Mouse (Mus musculus) thymus, adult 2 months (tissue): Measurements from ENCODE around the gene Tmie. TPM values are rescaled to one million over a fixed set of nuclear protein-coding genes. Genes with fewer than 3 reads are reported as not detected.

Experiments
- DNase-seq: peaks from one replicate; pipeline ENCODE4 v3.0.0; 2021
- H3K27ac ChIP-seq: fragments of 200-500 bp; 2 replicates; pipeline ENCODE4 v1.5.1; 2012; ENCODE audit warnings: low read length, control low read depth; ENCODE audit not compliant: control insufficient read depth, insufficient read depth
- H3K27me3 ChIP-seq: fragments of 200-500 bp; 2 replicates; pipeline ENCODE4 v1.6.1; 2012; ENCODE audit warnings: mild to moderate bottlenecking, low read length, moderate library complexity, mixed read lengths; ENCODE audit not compliant: control insufficient read depth, insufficient read depth
- H3K36me3 ChIP-seq: fragments of 200-500 bp; 2 replicates; pipeline ENCODE4 v1.6.1; 2012; ENCODE audit warnings: mild to moderate bottlenecking, low read length, moderate library complexity; ENCODE audit not compliant: control insufficient read depth, insufficient read depth
- H3K4me1 ChIP-seq: fragments of 200-500 bp; replicated peaks from 2 replicates; pipeline ENCODE4 v1.6.1; 2012; ENCODE audit warnings: low read length; ENCODE audit not compliant: control insufficient read depth, insufficient read depth
- H3K4me3 ChIP-seq: fragments of 200-500 bp; 2 replicates; pipeline ENCODE4 v1.5.1; 2012; ENCODE audit warnings: mild to moderate bottlenecking, low read length, control low read depth, moderate library complexity; ENCODE audit not compliant: control insufficient read depth, insufficient read depth
- CTCF ChIP-seq: fragments of 200-500 bp; IDR thresholded peaks from 2 replicates; pipeline ENCODE4 v1.5.1; 2012; ENCODE audit warnings: mild to moderate bottlenecking, control low read depth, low read length, moderate library complexity, borderline replicate concordance; ENCODE audit not compliant: control insufficient read depth, poor library complexity, insufficient read depth; ENCODE audit errors: extremely low read depth
- POLR2A ChIP-seq: fragments of 200-500 bp; IDR thresholded peaks from 2 replicates; pipeline ENCODE4 v1.6.1; 2012; ENCODE audit warnings: mild to moderate bottlenecking, low read length, control low read depth, moderate library complexity; ENCODE audit not compliant: control insufficient read depth, poor library complexity, insufficient read depth; ENCODE audit errors: extremely low read depth
- WGBS: fragments of 180-500 bp; shearing (Covaris S2); methylation state at CpG from one replicate; pipeline ENCODE4 v1.1.7; 2018; 5-methylcytosine and 5-hydroxymethylcytosine counted together
- polyA plus RNA-seq: library from polyadenylated mRNA; depleted of rRNA; stranded (reverse); fragments of >200 nt; gene quantifications from 2 replicates; pipeline ENCODE4 v1.2.3, GENCODE M21; 2012; rRNA removed

Tmie gene
- 11.3 and 12.3 TPM in 2 replicates for polyA plus RNA-seq

- Histone ChIP-seq H3K27me3 (no peaks in the 10 kb centered on the region), H3K27ac (peak within 1 kb of the TSS; percentile 50), H3K4me3 (peak within 1 kb of the TSS; percentile 61), H3K4me1 (peaks cover 58% of the 10 kb centered on the region), H3K36me3 (no peaks in the 10 kb centered on the region)
- DNase-seq: peak; percentile 80
- WGBS: 3% methylated on average over 57 of the region's 57 CpGs
- TF ChIP-seq POLR2A: peak; percentile 68
- TF ChIP-seq CTCF: peak; percentile 8; the same call in 1 of the 2 replicates
Measured at GRCm38 (mm10) chr9:110879998-110880561, at the start of gene Tmie. Gene Tmie (minus strand): TSS chr9:110880113.

- Histone ChIP-seq H3K27ac (peak overlapping the region; percentile 32; the same call in 1 of the 2 replicates), H3K27me3 (no peaks in the 10 kb centered on the region), H3K4me1 (peaks cover 46% of the 10 kb centered on the region), H3K4me3 (no peak overlapping the region), H3K36me3 (no peaks in the 10 kb centered on the region)
- WGBS: 20% methylated on average over 7 of the region's 7 CpGs
- TF ChIP-seq CTCF (peak; percentile 70; the same call in 1 of the 2 replicates), POLR2A (no peak)
- DNase-seq: peak; percentile 84
Measured at GRCm38 (mm10) chr9:110922759-110923158, 42.8 kb upstream of the Tmie start.

GRCm38 (mm10) chr9:110920665-110921419 lies 40.9 kb upstream of the Tmie start:
- no peak overlapping the region for H3K4me3 ChIP-seq

GRCm38 (mm10) chr9:110916786-110917185 lies 36.9 kb upstream of the Tmie start, which contains the start of gene Fam240a:
Gene Fam240a (minus strand): TSS chr9:110916861.
- WGBS: 74% methylated on average over 7 of the region's 7 CpGs

More at GRCm38 (mm10) chr9:110920665-110921419, 40.9 kb upstream of the Tmie start:
- 51% methylated on average over 15 of the region's 15 CpGs for WGBS
- H3K27ac ChIP-seq: peak overlapping the region; percentile 93
- no peaks in the 10 kb centered on the region for H3K27me3 ChIP-seq
- peak; percentile 72 for DNase-seq
- no peaks in the 10 kb centered on the region for H3K36me3 ChIP-seq
- TF ChIP-seq POLR2A (0 out of 2 replicates have a peak, but pooled peaks have one; percentile 43), CTCF (no peak)
- peaks cover 51% of the 10 kb centered on the region for H3K4me1 ChIP-seq

GRCm38 (mm10) chr9:110915466-110915865 lies 35.6 kb upstream of the Tmie start:
- WGBS: 15% methylated on average over 8 of the region's 8 CpGs
- no peak for TF ChIP-seq CTCF
- TF ChIP-seq POLR2A: no peak
- peaks cover 61% of the 10 kb centered on the region for H3K4me1 ChIP-seq
- no peaks in the 10 kb centered on the region for H3K36me3 ChIP-seq
- H3K4me3 ChIP-seq: no peak overlapping the region
- peak; percentile 39 for DNase-seq
- H3K27me3 ChIP-seq: no peaks in the 10 kb centered on the region
- H3K27ac ChIP-seq: peak overlapping the region; percentile 84

More at GRCm38 (mm10) chr9:110916786-110917185, 36.9 kb upstream of the Tmie start, which contains the start of gene Fam240a:
- TF ChIP-seq CTCF (no peak), POLR2A (no peak)
- Histone ChIP-seq H3K4me1 (peaks cover 62% of the 10 kb centered on the region), H3K27ac (peak within 1 kb of the TSS; percentile 84), H3K36me3 (no peaks in the 10 kb centered on the region), H3K4me3 (no peak within 1 kb of the TSS), H3K27me3 (no peaks in the 10 kb centered on the region)
- DNase-seq: peak; percentile 37

- Histone ChIP-seq H3K4me3 (no peak overlapping the region), H3K27ac (peak overlapping the region; percentile 84), H3K4me1 (peaks cover 57% of the 10 kb centered on the region), H3K27me3 (no peaks in the 10 kb centered on the region), H3K36me3 (no peaks in the 10 kb centered on the region)
- peak; percentile 16 for DNase-seq
- TF ChIP-seq POLR2A: no peak
- TF ChIP-seq CTCF: no peak
- WGBS: 86% methylated on average over 21 of the region's 21 CpGs
Measured at GRCm38 (mm10) chr9:110914631-110915236, 34.8 kb upstream of the Tmie start.
